Mouse (Mus musculus): ENCODE measurements around the gene Actr5. TPM values are rescaled to one million over a fixed set of nuclear protein-coding genes. Genes with fewer than 3 reads are reported as not detected.

Gene Actr5
- total RNA-seq (2021): 1 to 10 TPM; 5.0 to 5.8 TPM
- long read RNA-seq, experiment 1, partial matches to known transcripts: 1 of 6 reads
- long read RNA-seq, experiment 1, other reads (novel, unspliced or antisense): 1 of 6 reads
- long read RNA-seq, experiment 2, partial matches to known transcripts: 0 of 1 reads
- long read RNA-seq, experiment 2, other reads (novel, unspliced or antisense): 0 of 1 reads

DNA sequence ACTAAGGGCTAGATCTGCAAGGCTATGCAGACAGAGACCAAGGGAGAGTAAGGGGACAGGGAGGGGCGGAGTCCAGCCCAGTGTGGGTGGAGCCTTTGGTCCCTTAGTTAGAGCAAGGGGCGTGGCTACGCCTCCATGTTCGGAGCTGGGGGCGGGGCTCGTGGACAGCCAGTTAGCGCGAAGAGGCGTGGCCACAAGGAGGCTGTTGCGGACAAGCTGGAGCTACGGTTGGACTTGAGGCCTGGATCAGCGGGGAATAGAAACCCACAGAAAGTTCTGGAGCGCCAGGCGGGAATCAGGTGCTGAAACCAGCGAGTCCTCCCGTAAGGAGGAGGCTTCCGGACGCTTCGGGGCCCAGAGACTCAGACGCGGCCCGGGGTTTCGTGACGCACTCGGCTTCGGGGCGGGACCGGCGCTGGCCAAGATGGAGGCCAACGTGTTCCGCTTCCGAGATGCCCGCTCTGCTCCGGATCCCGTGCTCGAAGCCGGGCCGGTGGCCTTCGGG lies at the start of gene Actr5:
Gene Actr5 (plus strand): TSS at position 171 of the 505 bp plus-strand sequence.
- peak; percentile 95 to 96 for DNase-seq

DNA sequence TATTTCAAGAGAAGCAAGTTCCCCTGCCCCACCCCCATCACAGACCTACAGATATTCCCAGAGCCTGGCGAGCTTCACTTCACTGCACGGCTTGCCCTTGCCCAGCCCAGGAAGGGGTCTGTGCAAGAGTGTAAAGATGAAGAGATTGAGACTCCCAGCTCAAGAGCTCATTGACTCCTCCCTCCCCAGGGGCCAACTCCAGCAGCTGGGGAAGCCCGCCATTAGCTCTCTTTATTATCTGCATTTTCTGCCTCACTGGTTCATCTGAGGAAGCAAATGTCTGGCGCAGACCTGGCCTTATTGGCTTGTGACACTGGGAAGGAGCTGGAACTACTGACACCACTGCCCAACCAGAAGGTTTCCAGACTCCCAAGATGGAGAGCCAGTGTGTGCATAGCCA lies 44.7 kb upstream of the Actr5 start:
- no peak for DNase-seq

DNA sequence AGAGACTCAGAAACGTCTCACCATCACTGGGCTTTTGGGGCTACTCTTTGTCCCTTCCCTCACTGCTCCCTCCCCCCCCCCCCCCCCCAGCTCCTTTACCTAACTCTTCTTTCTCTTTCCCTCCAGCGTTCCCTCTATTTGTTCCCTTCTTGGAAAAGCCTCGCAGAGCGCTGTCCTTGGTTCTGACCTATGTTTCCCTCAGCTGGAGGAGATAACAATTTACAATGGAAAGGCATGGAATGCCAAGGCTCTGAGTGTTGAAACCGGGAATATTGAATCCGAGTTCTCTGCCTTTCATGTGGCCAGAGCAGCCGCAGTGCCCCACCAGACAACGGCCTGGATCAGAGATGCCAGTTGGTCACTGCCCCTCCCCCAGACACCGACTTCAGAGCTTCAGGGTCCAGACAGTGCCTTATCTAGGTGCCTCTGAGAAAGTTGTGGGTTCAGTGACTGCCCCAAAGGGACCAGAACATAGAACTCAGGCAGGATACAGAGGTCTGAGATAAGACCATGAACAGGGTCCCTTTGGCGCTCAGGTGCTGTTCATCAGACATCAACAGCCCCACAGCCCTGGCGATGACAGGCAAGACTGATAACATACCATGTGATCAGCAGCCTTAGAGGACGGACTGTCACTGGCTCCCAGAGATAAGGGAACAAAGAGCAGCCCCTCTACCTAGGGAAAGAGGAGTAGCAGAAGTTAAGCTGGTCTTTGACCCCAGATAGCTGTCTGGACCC lies 39.9 kb upstream of the Actr5 start:
- DNase-seq: peak in 1 of 2 experiments; percentile 42

DNA sequence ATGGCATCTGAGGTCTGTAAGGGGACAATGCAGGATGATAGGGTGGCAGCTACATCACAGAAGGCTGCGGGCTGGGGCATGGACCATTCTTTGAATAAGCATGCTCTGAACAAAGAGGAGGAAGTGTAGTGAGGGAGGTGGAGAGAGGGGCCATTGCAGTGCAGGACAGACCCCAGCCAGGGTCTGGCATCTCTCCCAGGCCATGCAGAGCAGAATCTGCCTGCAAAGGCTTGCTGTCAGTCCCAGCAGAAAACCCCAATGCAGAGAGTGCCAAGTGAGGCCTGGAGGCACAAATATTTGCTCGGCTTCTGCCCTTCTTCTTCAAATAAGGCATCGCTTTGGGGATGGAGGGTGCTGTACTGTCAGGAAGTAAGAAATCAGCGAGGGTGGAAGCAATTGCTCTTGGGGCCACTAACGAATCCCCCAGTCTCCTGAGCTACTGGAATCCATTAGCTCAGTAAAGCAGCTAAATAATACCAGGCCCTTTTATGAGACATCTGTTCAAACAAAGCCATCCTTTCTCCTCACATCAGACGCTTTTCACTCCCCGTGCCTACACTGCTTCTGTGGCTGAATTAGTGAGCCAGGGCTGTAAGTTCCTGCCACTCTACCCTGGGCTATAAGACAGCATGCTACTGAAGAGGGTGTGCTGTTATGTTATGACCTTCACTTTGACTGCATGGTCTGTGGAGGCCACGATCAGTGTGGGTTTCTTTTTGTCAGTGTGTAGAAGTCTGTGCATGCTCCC lies 36.0 kb upstream of the Actr5 start:
- DNase-seq: no peak

DNA sequence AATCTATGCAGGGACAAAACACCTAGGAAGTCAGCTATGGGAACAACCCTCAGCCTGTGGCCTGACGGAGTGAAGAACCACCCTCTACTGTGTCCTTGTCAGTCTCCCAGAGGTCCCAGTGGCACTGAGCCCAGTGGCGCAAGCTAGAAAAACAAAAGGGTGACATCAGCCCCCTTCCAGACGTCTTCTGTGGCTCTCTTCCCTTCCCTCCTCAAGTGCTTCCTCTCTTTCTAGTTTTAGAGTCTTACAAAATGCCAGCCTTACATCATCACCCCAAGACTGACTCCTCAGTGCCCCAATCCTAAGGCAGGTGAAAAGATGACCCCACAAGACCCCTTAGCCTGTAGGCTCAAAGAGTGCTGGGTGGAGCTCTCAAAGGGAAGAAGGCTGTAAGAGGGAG lies 34.2 kb upstream of the Actr5 start:
- no peak for DNase-seq

DNA sequence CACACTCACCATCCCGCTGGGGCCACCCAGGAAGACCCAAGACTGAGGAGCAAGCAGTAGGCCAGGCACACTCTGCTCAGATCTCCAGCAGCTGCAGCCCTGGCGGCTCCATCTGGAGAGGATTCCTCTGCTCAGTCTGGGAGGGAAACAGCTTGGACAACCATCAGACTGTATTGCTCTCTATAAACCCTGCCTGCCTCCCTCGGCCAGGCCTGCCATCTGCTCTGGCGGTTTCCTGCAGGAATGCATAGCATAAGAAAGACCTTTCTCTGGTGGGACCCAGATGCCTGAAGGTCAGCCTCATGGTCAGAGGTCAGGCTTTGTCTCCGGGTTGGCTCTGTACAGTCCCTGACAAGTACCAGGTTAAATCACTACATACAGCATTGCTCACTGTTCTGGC lies 33.4 kb upstream of the Actr5 start:
- DNase-seq: no peak

DNA sequence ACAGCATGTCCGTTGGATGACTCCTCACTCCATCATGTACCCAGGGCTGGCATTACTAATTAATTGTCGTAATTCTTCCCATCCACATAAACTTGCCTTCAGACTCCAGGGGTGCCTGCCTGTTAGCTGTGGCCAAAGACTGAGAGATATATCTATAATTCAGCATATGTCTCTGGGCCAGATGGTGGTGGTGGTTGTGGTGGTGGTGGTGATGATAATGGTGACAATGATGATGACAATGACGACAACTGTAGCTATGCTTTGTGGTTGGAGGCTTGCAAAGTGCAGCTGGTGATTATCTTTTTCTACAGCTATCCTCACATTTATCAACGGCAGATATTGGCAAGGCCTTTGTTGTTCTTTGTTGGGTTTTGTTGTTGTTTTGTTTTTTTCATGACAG lies 31.3 kb upstream of the Actr5 start:
- no peak for DNase-seq

DNA sequence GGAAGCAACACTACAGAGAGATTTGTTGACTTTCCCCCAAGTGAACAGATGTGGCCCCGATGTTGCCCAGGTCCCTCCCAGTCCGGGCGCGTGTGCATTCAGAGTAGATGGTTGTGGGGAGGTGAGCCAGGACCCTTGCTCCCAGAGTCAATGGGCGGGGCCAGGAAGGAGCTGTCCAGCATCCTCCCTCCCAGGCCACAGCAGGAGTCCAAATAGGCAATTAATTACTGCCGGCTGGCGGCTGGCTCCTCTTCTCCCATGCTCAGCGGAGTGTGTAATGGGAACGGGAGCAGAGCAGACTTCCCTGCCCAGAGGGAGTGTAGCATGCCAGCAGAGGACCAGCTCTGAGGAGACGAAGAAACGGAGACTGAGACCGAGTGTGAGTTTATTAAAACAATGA lies 29.6 kb upstream of the Actr5 start:
- no peak for DNase-seq

DNA sequence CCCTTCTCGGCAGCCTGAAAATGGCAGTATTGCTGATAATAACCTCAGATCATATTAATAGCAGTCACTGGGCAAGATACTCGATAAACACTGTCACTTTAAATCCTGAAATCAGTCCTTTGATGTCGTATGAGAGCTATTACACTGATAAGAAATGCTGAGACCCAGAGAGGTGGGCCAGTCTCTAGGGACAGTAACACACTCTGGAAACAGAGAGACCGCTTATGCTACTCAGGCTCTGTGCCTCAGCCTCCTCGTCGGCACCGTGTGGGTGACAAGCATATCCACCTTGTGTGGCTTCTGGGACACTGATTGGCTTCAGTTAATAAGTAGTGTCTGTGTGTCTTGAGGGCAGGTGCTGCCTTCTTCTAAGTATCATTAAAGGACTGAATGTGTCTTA lies 29.1 kb upstream of the Actr5 start:
- DNase-seq: no peak

DNA sequence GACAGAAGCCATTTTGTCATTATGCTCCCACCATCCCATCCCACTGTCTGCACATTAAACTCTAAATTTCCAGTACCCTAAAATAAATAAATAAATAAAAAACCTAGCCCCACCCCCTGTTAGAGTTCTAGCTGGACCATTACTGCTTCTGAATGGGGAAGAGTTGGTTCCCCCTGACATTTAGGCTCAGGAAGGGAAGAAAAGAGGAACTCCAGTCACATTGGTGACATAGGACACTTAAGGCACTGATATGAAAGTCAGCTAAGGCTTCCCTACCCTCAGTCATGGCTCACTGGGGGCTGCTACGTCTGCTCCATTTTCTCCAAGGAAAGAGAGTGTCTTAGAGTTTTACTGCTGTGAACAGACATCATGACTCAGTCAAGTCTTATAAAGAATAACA lies 27.9 kb upstream of the Actr5 start:
- DNase-seq: no peak

DNA sequence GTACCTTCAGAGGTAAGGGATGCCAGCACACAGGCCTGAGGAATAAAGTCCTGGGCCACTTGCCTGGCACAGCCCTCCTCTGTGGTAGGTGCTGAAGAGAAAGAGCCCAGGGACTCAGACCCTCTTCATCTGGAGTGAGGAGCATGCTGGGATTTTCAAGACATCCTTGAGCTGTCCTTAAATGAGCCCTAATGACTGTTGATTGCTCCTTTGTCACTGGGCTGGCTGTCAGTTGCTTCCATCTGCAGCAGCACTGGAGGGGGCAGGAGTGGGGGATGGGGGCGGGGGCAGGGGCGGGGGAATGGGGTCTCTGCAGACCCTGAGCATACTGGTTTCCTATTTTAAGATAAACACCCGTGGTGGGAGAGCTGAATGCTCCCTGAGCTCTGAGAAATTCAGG lies 24.2 kb upstream of the Actr5 start:
- DNase-seq: no peak

DNA sequence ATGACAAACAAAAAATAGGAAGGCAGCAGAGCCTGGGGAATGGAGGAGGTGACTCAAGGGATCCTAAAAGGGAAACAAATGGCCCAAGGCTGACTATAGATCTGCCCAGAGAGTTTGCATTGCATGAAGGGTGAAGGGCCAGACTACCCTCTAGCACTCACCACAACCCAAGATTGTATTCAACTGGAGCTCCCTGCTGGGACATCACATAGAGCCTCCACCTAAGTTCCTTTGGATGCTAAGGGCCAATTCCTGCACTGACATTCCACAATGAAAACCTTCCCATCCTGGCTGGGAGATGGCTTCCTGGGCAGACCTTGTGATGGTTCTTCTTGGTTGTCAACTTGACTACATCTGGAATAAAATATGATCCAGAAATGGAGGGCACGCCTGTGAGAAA lies 23.4 kb upstream of the Actr5 start:
- DNase-seq: no peak

DNA sequence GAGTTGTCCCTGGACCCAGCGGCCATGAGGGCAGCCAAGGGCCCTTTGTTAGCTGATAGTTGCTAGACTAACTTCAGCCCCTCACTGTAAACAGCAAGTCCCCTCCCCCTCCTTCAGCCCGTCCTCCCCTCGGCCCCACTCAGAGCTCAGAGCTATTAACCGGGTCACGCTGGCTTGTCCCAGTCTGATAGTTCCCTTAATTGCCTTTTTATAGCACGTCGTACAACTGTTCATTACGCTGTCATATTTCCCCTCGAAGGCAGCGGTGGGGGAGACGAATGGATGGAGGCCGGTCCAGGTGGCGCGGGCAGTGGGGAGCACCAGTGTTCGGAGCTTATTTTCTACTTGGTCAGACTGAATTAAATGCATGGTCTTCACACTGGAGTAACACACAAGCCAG lies 22.0 kb upstream of the Actr5 start:
- DNase-seq: no peak

DNA sequence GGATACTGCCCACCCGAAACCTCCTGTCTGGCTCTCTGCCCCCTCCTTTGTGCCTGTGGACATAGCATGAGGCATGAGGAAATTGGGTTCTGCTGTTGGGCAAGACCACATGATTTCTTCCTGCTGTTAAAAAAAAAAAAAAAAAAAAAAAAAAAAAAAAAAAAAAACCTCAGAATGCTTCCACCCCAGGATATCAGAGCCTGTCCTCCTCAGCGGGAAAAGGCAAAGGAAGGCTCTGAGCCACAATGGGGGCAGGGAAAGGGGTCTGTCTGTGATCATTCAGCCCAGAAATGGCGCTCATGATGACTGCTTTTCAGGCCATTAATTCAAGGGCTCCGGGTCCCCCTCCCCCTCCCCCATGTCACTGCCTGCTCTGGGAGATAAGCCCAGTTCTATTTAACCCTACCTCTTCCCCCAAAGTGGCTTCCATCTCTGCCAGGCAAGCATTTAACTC lies 18.1 kb upstream of the Actr5 start:
- no peak for DNase-seq

DNA sequence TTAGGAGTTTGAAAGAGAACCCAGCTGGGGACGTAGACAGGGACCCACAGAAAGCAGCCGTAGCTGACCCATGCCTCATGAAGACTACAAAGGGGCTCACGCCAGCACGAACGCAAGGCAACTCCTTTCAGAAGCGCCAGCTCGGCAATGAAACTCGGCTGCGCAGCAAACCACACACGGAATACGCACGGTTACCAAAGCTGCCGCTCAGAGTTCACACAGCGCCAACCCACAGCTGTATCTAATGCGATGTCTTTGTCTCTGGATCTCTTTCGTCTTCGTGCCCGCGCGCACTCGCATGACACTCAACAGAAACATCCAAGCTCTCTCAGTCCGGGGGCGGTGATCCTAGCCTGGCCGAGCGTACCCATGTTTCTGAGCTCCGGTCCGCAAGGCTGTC lies 15.0 kb upstream of the Actr5 start:
- DNase-seq: no peak

DNA sequence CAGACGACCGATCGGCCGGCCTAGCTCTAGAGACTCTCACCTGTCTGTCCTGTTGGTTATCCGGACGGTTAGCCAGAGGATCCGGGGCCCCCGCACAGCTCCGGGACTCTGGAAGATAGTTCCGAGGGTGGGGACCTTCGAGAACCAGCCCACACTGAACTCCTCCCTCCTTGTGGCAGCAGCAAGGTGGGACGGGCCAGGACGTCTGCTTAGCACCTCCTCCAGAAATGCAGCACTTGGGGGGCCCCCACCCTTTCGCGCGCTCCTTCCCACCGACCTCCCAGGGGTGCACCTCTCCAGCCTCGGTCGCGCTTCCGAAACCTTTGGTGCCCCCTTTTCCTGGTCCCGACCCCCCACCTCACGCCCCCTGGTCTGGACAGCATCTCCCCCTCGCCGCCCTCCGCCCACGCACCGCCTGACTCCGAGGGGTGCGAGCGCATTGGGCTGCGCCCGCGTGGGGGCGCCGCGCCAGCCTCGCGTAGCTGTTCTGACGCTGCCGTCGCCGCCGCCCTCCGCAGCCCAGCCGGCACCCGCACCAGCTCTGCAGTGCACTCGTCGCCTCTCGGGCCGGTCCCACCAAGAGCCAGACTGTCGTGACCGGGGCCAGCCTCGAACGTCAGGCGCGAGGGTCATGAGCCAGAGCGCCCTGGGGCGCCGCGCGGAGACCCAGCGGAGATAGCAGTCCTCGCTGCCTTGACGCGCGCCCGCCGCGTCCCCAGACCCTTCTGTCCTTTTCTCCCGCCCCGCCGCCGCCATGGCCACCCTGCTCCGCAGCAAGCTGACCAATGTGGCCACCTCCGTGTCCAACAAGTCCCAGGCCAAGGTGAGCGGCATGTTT lies 14.0 kb upstream of the Actr5 start, which contains the start of gene Slc32a1:
Gene Slc32a1 (plus strand): TSS at position 280 of the 838 bp plus-strand sequence.
- no peak for DNase-seq

DNA sequence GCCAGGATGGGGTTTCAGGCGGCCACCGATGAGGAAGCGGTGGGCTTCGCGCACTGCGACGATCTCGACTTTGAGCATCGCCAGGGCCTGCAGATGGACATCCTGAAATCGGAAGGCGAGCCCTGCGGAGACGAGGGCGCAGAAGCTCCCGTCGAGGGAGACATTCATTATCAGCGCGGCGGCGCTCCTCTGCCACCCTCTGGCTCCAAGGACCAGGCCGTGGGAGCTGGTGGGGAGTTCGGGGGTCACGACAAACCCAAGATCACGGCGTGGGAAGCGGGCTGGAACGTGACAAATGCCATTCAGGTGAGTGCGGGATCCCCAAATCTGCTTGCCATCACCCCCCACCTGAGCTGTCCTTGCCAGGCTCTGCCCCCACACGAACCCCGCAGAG lies 13.4 kb upstream of the Actr5 start:
- no peak for DNase-seq

DNA sequence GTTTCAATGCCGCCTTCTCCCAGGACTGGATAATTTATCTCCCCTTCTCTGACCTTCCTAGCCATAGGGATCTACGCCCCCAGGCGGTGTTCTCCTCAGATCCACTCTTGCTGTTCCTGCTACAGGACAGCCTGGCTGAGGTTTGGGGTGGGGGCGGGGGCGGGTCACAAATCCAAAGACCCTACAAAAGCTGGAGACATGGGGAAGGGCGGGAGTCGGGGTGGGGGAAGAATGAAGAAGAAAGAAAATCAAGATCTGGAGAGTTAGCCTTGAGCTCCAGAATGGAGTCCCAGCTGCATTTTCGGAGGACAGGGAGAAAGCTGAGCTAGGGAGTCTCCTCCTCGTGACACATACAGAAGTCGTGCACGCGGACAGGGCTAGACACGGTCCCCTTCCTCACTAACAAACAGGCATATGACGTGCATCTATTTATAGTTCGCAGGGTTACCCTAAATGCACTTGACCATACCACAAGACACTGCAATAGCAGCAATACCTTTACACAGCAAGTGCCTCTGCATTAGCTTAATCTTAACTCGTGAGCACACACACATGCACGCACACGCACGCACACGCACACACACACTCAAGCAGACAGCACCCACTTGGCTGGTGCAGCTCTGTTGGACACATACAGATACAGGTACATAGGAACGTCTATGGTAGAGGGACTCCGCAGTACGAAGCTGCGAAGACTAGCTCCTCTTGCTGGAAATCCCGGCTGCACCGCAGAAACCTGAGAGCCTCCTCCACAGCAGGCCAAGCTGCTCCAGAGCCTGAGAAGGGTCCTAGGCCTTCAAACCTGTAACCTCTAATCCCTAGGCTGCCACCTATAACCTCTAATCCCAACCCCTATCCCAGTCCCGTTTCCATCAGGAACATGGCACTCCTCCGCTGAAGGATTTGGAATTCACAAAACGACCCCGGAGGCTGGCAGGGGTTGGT lies 12.7 kb upstream of the Actr5 start:
- DNase-seq: peak in 1 of 2 experiments; percentile 30

DNA sequence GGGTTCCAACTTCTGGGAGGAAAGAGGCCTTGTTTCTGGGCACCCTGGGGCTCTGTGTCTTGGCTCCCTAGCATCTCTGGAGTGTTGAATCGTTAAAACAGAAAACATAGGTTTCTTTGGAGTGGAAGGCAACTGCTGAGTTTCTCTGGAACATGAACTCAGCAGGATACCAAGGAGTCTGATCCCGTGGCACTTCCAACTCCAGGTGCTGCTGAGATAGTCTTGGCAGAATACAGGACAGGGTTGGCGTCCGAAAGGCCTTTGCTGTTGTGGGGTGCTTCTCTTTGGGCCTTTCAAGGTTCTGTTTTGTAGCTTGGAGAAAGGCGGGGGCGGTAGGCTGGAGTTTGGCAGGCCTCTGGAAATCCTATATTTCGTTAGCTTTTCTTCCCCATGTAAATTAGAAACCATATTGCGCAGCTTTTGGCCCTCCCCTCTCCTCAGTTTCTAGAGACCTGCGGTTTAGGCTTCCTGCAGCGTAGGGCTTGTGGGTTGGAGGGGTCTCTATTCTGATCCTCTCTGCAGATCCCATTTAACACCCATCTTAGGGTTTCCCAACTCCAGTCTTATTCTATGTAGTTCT lies 11.9 kb upstream of the Actr5 start:
- peak in 1 of 2 experiments; percentile 27 for DNase-seq
